Mouse (Mus musculus) brain, embryonic 14.5 days (tissue): ENCODE results near the gene Mroh8.
"Not testable (repeated sequence)": the region's sequence is repeated elsewhere in the genome, so short reads cannot be mapped to it uniquely, and the experiment has no call there.

Source experiments
- CTCF ChIP-seq: fragments of 200-500 bp; IDR thresholded peaks from 2 replicates; pipeline ENCODE4 v1.5.1; 2012; ENCODE audit warnings: inconsistent platforms, mild to moderate bottlenecking, moderate library complexity, borderline replicate concordance; ENCODE audit not compliant: insufficient read depth, insufficient read length; ENCODE audit errors: extremely low read depth
- POLR2A ChIP-seq: fragments of 200-500 bp; IDR thresholded peaks from 2 replicates; pipeline ENCODE4 v1.6.1; 2012; ENCODE audit warnings: mild to moderate bottlenecking, inconsistent platforms, borderline replicate concordance; ENCODE audit not compliant: poor library complexity, insufficient read depth, insufficient read length, severe bottlenecking; ENCODE audit errors: extremely low read depth

- not testable (repeated sequence) for TF ChIP-seq CTCF, POLR2A
These were observed 57.4 kb downstream of the Mroh8 start for GRCm38 (mm10) chr2:157221916-157222315.
